Mouse (Mus musculus): ENCODE data around the gene Grsf1. TPM values are rescaled to one million over a fixed set of nuclear protein-coding genes. Genes with fewer than 3 reads are reported as not detected.

The Grsf1 gene
- total RNA-seq (2015; ENCODE audit: low replicate concordance) (15.9 and 26.3 TPM in 2 replicates), total RNA-seq (2017; ENCODE audit: low replicate concordance) (17.6 and 31.3 TPM in 2 replicates)

GRCm38 (mm10) chr5:88675443-88676387 lies at the start of gene Grsf1:
Gene Grsf1, minus strand, starts transcription at chr5:88676171.
- peak; percentile 95 for ATAC-seq (replicated peaks; ENCODE audit: low FRiP score, poor library complexity, severe bottlenecking)

- ATAC-seq (replicated peaks; ENCODE audit: low FRiP score, poor library complexity, severe bottlenecking) = peak; percentile 51
Measured at GRCm38 (mm10) chr5:88724030-88724429, 48.1 kb upstream of the Grsf1 start.

- ATAC-seq (replicated peaks; ENCODE audit: low FRiP score, poor library complexity, severe bottlenecking) = no peak
Measured at GRCm38 (mm10) chr5:88722213-88722600, 46.2 kb upstream of the Grsf1 start.

- peak; percentile 79 for ATAC-seq (replicated peaks; ENCODE audit: low FRiP score, poor library complexity, severe bottlenecking)
Measured at GRCm38 (mm10) chr5:88721565-88722212, 45.7 kb upstream of the Grsf1 start.

GRCm38 (mm10) chr5:88721003-88721475 lies 45.1 kb upstream of the Grsf1 start:
- ATAC-seq (replicated peaks; ENCODE audit: low FRiP score, poor library complexity, severe bottlenecking) = peak; percentile 5; the same call in 1 of the 2 replicates

GRCm38 (mm10) chr5:88720116-88721002 lies 44.4 kb upstream of the Grsf1 start, which contains the start of gene Mob1b:
Gene Mob1b, plus strand, starts transcription at chr5:88720855.
- ATAC-seq (replicated peaks; ENCODE audit: low FRiP score, poor library complexity, severe bottlenecking) = peak; percentile 86

GRCm38 (mm10) chr5:88716983-88717382 lies 41.0 kb upstream of the Grsf1 start:
- ATAC-seq (replicated peaks; ENCODE audit: low FRiP score, poor library complexity, severe bottlenecking) = no peak

GRCm38 (mm10) chr5:88712328-88712727 lies 36.4 kb upstream of the Grsf1 start:
- no peak for ATAC-seq (replicated peaks; ENCODE audit: low FRiP score, poor library complexity, severe bottlenecking)

GRCm38 (mm10) chr5:88711618-88712224 lies 35.8 kb upstream of the Grsf1 start:
- no peak for ATAC-seq (replicated peaks; ENCODE audit: low FRiP score, poor library complexity, severe bottlenecking)

GRCm38 (mm10) chr5:88711128-88711527 lies 35.2 kb upstream of the Grsf1 start:
- ATAC-seq (replicated peaks; ENCODE audit: low FRiP score, poor library complexity, severe bottlenecking) = no peak

GRCm38 (mm10) chr5:88703551-88703950 lies 27.6 kb upstream of the Grsf1 start:
- no peak for ATAC-seq (replicated peaks; ENCODE audit: low FRiP score, poor library complexity, severe bottlenecking)

GRCm38 (mm10) chr5:88702041-88702440 lies 26.1 kb upstream of the Grsf1 start:
- ATAC-seq (replicated peaks; ENCODE audit: low FRiP score, poor library complexity, severe bottlenecking) = no peak

GRCm38 (mm10) chr5:88699251-88699913 lies 23.4 kb upstream of the Grsf1 start:
- ATAC-seq (replicated peaks; ENCODE audit: low FRiP score, poor library complexity, severe bottlenecking) = no peak

- no peak for ATAC-seq (replicated peaks; ENCODE audit: low FRiP score, poor library complexity, severe bottlenecking)
Measured at GRCm38 (mm10) chr5:88697291-88697690, 21.3 kb upstream of the Grsf1 start.

GRCm38 (mm10) chr5:88693057-88693456 lies 17.1 kb upstream of the Grsf1 start:
- no peak for ATAC-seq (replicated peaks; ENCODE audit: low FRiP score, poor library complexity, severe bottlenecking)

- ATAC-seq (replicated peaks; ENCODE audit: low FRiP score, poor library complexity, severe bottlenecking) = no peak
Measured at GRCm38 (mm10) chr5:88692586-88692985, 16.6 kb upstream of the Grsf1 start.

GRCm38 (mm10) chr5:88691506-88692095 lies 15.6 kb upstream of the Grsf1 start:
- no peak for ATAC-seq (replicated peaks; ENCODE audit: low FRiP score, poor library complexity, severe bottlenecking)

Measured in erythroblast, adult 5-6 weeks (primary cell).